Mouse (Mus musculus) limb, embryonic 12.5 days (tissue): ENCODE measurements around the gene Lypla2. TPM values are rescaled to one million over a fixed set of nuclear protein-coding genes. Genes with fewer than 3 reads are reported as not detected.
"Not testable (repeated sequence)": the region's sequence is repeated elsewhere in the genome, so short reads cannot be mapped to it uniquely, and the experiment has no call there.

Experiments
- ATAC-seq: fragments of 200-750 bp; cut with Nextera tagmentation; 2 replicates; pipeline ENCODE4 v1.8.0; 2017; ENCODE audit warnings: low read depth, moderate TSS enrichment; ENCODE audit not compliant: insufficient number of reproducible peaks, insufficient read depth, low FRiP score, low TSS enrichment
- H3K27ac ChIP-seq: fragments of 300-500 bp; sonication (generic); 2 replicates; pipeline ENCODE4 v1.5.1; 2016; ENCODE audit warnings: mild to moderate bottlenecking, moderate library complexity
- H3K27me3 ChIP-seq: fragments of 300-500 bp; sonication (generic); 2 replicates; pipeline ENCODE4 v1.6.1; 2016; ENCODE audit warnings: mild to moderate bottlenecking, moderate library complexity
- H3K36me3 ChIP-seq: fragments of 300-500 bp; sonication (generic); 2 replicates; pipeline ENCODE4 v1.6.1; 2016; ENCODE audit warnings: mild to moderate bottlenecking, moderate library complexity
- H3K4me1 ChIP-seq: fragments of 300-500 bp; sonication (generic); replicated peaks from 2 replicates; pipeline ENCODE4 v1.6.1; 2016
- H3K4me2 ChIP-seq: fragments of 300-500 bp; sonication (generic); 2 replicates; pipeline ENCODE4 v1.6.1; 2016; ENCODE audit warnings: mild to moderate bottlenecking, moderate library complexity
- H3K4me3 ChIP-seq: fragments of 300-500 bp; sonication (generic); replicated peaks from 2 replicates; pipeline ENCODE4 v1.5.1; 2016; ENCODE audit warnings: mild to moderate bottlenecking
- H3K9ac ChIP-seq: fragments of 300-500 bp; sonication (generic); replicated peaks from 2 replicates; pipeline ENCODE4 v1.6.1; 2016; ENCODE audit warnings: mild to moderate bottlenecking, moderate library complexity
- H3K9me3 ChIP-seq: fragments of 300-500 bp; sonication (generic); 2 replicates; pipeline ENCODE4 v1.6.1; 2016; ENCODE audit warnings: mild to moderate bottlenecking, moderate library complexity
- WGBS: fragments of 180-500 bp; shearing (Covaris S2); methylation state at CpG from one replicate; pipeline ENCODE4 v1.1.7; 2016; 5-methylcytosine and 5-hydroxymethylcytosine counted together
- polyA plus RNA-seq: library from polyadenylated mRNA; unstranded; fragments of >200 nt; fragmentation: Nextera tagmentation; extraction: Ambion mirVana; gene quantifications from 2 replicates; pipeline ENCODE4 v1.2.1, GENCODE M21; 2016

Gene Lypla2
- polyA plus RNA-seq, 1 experiment from 2014 or later, result 127 TPM

DNA sequence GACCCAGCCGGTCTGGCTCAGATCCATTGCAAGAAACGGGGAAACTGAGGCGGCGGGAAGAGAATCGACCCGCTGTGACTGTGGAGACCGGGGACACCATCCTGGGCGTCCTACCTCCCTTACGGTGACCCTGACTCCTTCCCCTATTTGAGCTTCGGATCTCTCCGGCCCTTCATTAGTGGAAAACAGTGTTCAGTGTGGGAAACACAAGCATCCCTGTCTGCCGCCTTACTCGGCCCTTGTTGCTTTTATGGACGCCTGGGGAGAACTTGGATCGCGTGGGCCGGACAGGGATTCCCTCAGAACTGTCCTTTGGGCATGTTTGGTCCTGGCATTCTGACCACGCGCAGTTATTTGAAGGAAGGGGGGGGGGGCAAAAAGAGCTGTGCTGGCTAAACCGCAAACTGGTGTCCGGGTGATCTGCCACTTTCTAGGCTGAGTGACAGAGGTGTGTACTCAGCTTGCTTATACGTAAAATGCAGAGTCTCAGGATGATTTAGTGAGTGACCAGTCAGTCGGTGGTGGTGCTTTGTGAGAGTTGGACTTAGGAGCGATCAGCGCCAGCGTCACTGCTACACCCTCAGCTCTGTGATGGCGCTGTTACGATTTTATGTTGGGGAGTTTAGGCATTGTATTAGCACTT lies 25.6 kb downstream of the Lypla2 start:
- ATAC-seq, result no peak; the same call in 1 of the 2 replicates
- no peaks in the 10 kb centered on the region for H3K27me3 ChIP-seq
- 0 out of 2 replicates have a peak, but pooled peaks cover 12% of the 10 kb centered on the region for H3K4me1 ChIP-seq
- H3K9me3 ChIP-seq, result 0 out of 2 replicates have a peak, but pooled peaks cover 3% of the 10 kb centered on the region
- peak overlapping the region; percentile 85 for H3K4me3 ChIP-seq
- no peak overlapping the region for H3K27ac ChIP-seq
- 1% methylated on average over 28 of the region's 28 CpGs for WGBS
- H3K4me2 ChIP-seq, result peak overlapping the region; percentile 84
- H3K36me3 ChIP-seq, result peaks cover 17% of the 10 kb centered on the region
- H3K9ac ChIP-seq, result peak overlapping the region; percentile 79

DNA sequence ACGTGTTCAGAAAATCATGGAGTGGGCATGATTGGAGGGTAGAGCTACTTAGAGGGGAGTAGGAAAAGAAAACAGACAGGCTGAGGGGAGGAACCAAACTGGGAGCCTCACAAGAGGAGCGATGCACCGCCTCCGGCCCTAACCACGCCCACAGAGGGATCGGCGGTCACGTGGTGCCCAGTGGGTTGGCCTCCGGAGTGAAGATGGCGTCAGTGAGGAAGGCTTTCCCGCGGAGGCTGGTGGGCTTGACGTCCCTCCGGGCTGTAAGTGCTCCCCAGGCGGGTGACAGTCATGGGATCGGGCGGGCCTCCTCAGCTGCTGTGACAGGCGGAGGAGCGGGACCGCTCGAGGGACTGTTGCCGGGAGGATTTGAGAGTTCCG lies 26.2 kb downstream of the Lypla2 start, which contains the start of gene Hmgcl:
Gene Hmgcl (plus strand): TSS at position 171 of the 381 bp plus-strand sequence.
- Histone ChIP-seq H3K36me3 (peaks cover 12% of the 10 kb centered on the region), H3K4me1 (0 out of 2 replicates have a peak, but pooled peaks cover 12% of the 10 kb centered on the region), H3K4me3 (peak within 1 kb of the TSS; percentile 85), H3K9me3 (0 out of 2 replicates have a peak, but pooled peaks cover under 1% of the 10 kb centered on the region), H3K27ac (no peak within 1 kb of the TSS), H3K9ac (peak within 1 kb of the TSS; percentile 79), H3K27me3 (no peaks in the 10 kb centered on the region), H3K4me2 (peak within 1 kb of the TSS; percentile 84)
- ATAC-seq, result peak; percentile 87
- WGBS, result under 1% methylated on average over 23 of the region's 23 CpGs

DNA sequence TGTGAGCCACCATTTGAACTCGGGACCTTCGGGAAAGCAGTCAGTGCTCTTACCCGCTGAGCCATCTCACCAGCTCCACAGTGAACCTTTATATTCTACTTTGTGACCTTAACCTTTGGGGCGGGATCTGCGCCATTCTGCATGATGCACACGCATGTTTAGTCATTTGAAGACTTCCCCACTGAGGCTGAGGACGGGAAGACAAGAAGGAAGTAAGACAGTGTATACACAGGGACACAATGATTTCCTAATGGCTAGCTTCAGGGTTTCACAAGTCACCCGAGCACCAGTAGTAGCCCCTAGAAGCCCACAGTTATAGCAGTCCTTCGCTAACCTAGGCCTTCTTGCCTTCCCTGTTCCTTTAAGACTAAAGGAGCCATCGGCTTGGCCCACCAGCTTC lies 26.7 kb downstream of the Lypla2 start:
- peaks cover 11% of the 10 kb centered on the region for H3K36me3 ChIP-seq
- H3K9me3 ChIP-seq, result peaks cover 3% of the 10 kb centered on the region; the same call in 1 of the 2 replicates
- H3K27me3 ChIP-seq, result no peaks in the 10 kb centered on the region
- no peak for ATAC-seq
- H3K4me2 ChIP-seq, result peak overlapping the region; percentile 84
- H3K27ac ChIP-seq, result no peak overlapping the region
- WGBS, result 78% methylated on average over 10 of the region's 10 CpGs
- H3K4me1 ChIP-seq, result 0 out of 2 replicates have a peak, but pooled peaks cover 12% of the 10 kb centered on the region
- peak overlapping the region; percentile 79; the same call in 1 of the 2 replicates for H3K9ac ChIP-seq
- peak overlapping the region; percentile 85 for H3K4me3 ChIP-seq

DNA sequence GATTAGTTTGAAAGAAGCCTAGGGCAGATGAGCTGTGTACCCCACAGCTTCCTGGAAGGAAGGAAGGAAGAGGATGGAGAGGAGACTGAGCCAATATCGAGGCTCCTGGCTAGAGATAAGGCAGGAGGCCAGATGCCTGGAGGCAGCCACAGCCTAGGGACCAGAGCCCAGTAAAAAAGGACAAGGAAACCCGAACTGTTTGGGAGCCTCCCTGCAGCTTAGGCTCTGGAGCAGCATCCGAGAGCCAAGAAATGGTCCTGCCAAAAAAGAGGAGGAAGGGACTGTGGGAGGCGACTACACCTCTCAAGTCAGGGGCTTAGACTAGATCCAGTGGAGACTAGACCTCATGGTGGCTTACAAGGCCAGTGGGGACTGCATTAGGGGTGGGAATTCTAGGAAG lies 29.0 kb downstream of the Lypla2 start:
- Histone ChIP-seq H3K4me1 (0 out of 2 replicates have a peak, but pooled peaks cover 12% of the 10 kb centered on the region), H3K27ac (no peak overlapping the region), H3K27me3 (no peaks in the 10 kb centered on the region), H3K36me3 (peaks cover 22% of the 10 kb centered on the region), H3K9ac (no peak overlapping the region), H3K9me3 (peaks cover 3% of the 10 kb centered on the region; the same call in 1 of the 2 replicates), H3K4me2 (no peak overlapping the region), H3K4me3 (no peak overlapping the region)
- 62% methylated on average over 4 of the region's 4 CpGs for WGBS
- no peak for ATAC-seq

DNA sequence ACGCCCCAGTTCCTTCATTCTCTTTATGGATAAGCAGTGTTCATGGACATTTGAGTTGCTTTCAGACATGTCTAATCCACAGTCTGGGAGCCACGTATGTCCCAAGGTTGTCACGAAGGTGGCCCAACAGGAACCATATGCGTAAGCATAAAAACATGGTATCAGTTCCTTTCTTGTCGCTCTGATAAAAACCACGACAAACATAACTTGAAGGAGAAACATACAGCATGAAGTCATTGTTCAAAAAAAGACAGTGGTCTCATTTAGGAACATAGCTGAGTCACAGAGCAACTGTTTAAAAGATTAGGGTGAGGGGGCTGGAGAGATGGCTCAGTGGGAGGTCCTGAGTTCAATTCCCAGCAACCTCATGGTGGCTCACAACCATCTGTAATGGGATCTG lies 30.2 kb downstream of the Lypla2 start:
- Histone ChIP-seq H3K9me3 (peaks cover 3% of the 10 kb centered on the region; the same call in 1 of the 2 replicates), H3K9ac (no peak overlapping the region), H3K4me2 (no peak overlapping the region), H3K36me3 (peaks cover 23% of the 10 kb centered on the region), H3K4me3 (no peak overlapping the region), H3K27ac (no peak overlapping the region), H3K27me3 (no peaks in the 10 kb centered on the region), H3K4me1 (0 out of 2 replicates have a peak, but pooled peaks cover 7% of the 10 kb centered on the region)
- ATAC-seq, result no peak
- WGBS, result 90% methylated on average over 6 of the region's 6 CpGs

DNA sequence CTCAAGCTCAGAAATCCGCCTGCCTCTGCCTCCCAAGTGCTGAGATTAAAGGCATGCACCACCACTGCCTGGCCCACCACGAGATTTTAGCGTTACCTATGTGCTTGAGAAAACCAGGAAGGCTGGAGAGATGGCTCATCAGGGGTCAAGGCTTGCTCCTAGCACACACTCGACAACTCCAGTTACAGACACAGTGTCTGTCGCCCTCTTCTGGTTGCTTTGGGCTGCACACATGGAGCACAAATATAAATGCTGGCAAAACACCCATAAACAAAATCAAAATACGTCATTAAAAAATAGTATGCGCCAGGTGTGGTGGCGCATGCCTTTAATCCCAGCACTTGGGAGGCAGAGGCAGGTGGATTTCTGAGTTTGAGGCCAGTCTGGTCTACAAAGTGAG lies 31.4 kb downstream of the Lypla2 start:
- H3K27ac ChIP-seq, H3K4me2 ChIP-seq, H3K4me3 ChIP-seq, H3K9ac ChIP-seq, ATAC-seq, H3K4me1 ChIP-seq, H3K9me3 ChIP-seq, H3K27me3 ChIP-seq: not testable (repeated sequence)
- H3K36me3 ChIP-seq, result peaks cover 26% of the 10 kb centered on the region
- 83% methylated on average over 8 of the region's 8 CpGs for WGBS

DNA sequence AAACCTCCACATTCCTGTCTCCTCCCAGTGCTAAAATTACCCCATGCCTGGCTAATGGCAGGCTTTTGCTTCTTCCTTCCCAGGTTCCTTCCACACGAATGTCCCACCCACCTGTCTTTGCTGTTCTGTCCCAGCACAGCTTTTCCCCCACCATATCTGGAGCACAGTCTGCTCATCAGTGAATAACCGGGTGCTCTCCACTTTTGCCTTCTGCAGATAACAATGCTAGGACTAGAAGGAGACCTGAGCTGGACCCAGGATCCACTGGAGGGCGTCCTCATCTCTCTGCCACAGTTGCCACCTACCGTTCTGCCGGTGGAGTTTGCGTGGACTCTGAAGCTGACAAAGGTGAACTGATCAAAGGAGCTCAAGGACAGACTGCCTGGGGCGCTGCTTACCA lies 33.6 kb downstream of the Lypla2 start:
- H3K9me3 ChIP-seq, result peaks cover 3% of the 10 kb centered on the region; the same call in 1 of the 2 replicates
- ATAC-seq, result no peak
- no peak overlapping the region for H3K27ac ChIP-seq
- no peak overlapping the region for H3K4me3 ChIP-seq
- H3K4me1 ChIP-seq, result no peaks in the 10 kb centered on the region
- H3K9ac ChIP-seq, result no peak overlapping the region
- H3K36me3 ChIP-seq, result peaks cover 42% of the 10 kb centered on the region
- 74% methylated on average over 7 of the region's 7 CpGs for WGBS
- H3K27me3 ChIP-seq, result no peaks in the 10 kb centered on the region
- H3K4me2 ChIP-seq, result no peak overlapping the region

DNA sequence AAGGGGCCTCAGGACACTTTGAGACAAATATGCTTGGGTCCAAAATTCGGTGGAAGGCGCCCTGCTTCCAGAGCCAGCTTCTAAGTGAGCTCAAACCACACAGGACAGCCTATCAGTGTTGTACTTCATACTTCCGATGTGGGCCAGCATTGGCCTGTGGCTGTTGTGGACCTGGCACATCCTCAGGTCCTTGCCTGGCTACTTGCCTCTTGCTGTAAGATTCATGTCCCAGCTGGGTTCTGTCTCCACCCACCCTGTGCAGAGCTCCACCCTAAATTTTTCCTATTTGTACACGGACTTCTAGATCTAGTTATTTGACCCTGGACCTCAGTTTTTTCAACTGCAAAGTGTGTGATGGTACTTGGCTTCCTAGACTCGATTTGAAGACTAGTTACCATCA lies 36.9 kb downstream of the Lypla2 start:
- 81% methylated on average over 5 of the region's 5 CpGs for WGBS
- H3K27me3 ChIP-seq, result no peaks in the 10 kb centered on the region
- no peak overlapping the region for H3K4me3 ChIP-seq
- H3K27ac ChIP-seq, result no peak overlapping the region
- H3K36me3 ChIP-seq, result peaks cover 56% of the 10 kb centered on the region
- no peak overlapping the region for H3K9ac ChIP-seq
- H3K4me1 ChIP-seq, result no peaks in the 10 kb centered on the region
- H3K9me3 ChIP-seq, result no peaks in the 10 kb centered on the region
- no peak overlapping the region for H3K4me2 ChIP-seq
- no peak for ATAC-seq

DNA sequence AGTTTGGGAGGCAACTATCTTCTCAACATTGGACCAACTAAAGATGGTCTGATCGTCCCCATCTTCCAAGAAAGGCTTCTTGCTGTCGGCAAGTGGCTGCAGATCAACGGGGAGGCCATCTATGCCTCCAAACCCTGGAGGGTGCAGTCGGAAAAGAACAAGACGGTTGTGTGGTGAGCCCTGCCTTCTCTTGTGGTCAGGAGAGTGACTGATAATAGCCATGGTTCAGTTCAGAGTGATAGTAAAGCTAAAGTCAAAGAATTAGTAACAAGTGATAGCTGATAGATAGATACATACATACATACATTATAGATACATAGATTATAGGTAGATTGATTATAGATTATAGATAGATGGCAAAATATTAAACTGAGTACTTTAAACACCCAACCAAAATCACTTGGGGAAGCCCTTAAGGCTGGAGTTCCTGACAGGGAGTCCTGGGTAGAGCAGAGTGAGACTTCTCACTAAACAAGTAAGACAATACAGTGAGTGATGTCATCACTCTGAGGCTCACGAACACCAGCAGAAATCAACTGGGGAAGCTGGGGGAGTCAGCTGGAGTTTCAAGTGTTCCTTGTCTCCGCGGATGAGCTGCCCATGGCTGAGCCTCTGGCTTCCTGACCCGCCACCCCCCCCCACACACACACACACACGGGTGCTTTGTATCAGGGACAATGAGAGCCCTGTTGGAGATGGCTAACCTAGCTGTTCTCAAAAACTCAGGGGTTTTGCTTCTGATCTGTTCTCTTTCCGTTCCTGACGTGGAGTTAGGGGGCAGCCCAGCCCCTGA lies 37.5 kb downstream of the Lypla2 start:
- Histone ChIP-seq H3K27me3 (no peaks in the 10 kb centered on the region), H3K27ac (no peak overlapping the region), H3K36me3 (peaks cover 53% of the 10 kb centered on the region), H3K9ac (no peak overlapping the region), H3K4me3 (no peak overlapping the region), H3K4me2 (no peak overlapping the region), H3K9me3 (no peaks in the 10 kb centered on the region), H3K4me1 (no peaks in the 10 kb centered on the region)
- no peak for ATAC-seq
- WGBS, result 80% methylated on average over 12 of the region's 12 CpGs

DNA sequence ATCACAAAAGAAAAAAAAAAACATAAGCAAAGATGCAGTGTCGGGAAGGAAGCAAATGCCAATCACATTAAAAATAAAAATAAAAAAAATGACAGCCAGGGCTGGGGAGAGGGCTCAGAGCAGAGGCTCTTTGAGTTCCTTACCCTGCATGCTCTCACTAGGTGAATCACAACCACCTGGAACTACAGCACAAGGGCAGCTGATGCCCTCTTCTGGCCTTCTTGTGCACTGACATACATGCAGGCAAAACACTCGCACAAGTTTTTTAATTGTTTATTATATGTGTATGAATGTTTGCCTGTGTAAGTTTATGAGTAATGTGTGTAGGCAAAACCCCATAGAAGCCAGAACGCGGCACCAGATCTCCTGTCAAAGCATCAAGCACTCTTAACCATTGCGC lies 40.6 kb downstream of the Lypla2 start:
- Histone ChIP-seq H3K9ac (no peak overlapping the region), H3K4me2 (no peak overlapping the region), H3K4me1 (no peaks in the 10 kb centered on the region), H3K27me3 (no peaks in the 10 kb centered on the region), H3K36me3 (peaks cover 42% of the 10 kb centered on the region), H3K4me3 (no peak overlapping the region), H3K27ac (no peak overlapping the region), H3K9me3 (no peaks in the 10 kb centered on the region)
- ATAC-seq, result no peak
- 64% methylated on average over 5 of the region's 5 CpGs for WGBS

DNA sequence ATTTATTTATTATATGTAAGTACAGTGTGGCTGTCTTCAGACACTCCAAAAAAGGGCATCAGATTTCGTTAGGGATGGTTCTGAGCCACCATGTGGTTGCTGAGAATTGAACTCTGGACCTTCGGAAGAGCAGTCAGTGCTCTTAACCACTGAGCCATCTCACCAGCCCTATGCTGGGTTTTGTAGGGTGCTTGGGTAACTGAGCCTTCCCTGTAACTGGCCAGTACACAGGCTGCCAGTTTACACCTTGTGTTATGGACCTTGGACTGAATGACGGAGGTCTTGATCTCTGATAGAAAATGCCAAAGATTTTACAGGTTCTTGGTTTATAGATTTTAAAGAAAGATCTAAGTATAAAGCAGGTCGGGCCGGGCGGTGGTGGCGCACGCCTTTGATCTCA lies 42.2 kb downstream of the Lypla2 start:
- Histone ChIP-seq H3K4me1 (no peaks in the 10 kb centered on the region), H3K36me3 (peaks cover 51% of the 10 kb centered on the region), H3K4me2 (no peak overlapping the region), H3K27me3 (no peaks in the 10 kb centered on the region), H3K4me3 (no peak overlapping the region), H3K9me3 (no peaks in the 10 kb centered on the region), H3K27ac (no peak overlapping the region), H3K9ac (no peak overlapping the region)
- 90% methylated on average over 8 of the region's 8 CpGs for WGBS
- no peak for ATAC-seq
